Comparison of ENCODE assay signal across 8 mouse cellular contexts in genomic region chr16:29728769-29729481, GRCm38 (mm10).
DNase-seq lines count a peak whose midpoint lies in the region; ATAC-seq and TF ChIP-seq lines count a peak whose summit lies in the region.

No protein-coding gene starts in this region.

- no peak for ATAC-seq in neural tube, embryonic 15.5 days (ENCODE audit: low FRiP score)
- ATAC-seq in granulocyte monocyte progenitor cell, adult 5-6 weeks (replicated peaks; ENCODE audit: poor library complexity, severe bottlenecking), result peak; percentile 68
- ATAC-seq in kidney, postnatal 0 days (replicated peaks; ENCODE audit: low FRiP score, low read depth), result peak; percentile 60
- ATAC-seq in stomach, embryonic 16.5 days (ENCODE audit: insufficient read depth, low FRiP score), result peak; percentile 79

- TF ChIP-seq POLR2A in liver, adult 2 months (IDR thresholded peaks at IDR 0.05; ENCODE audit: extremely low read depth, insufficient read depth, low read length), result no peak

- H3K4me2 ChIP-seq in neural tube, embryonic 15.5 days, result no peak overlapping the region; the same call in 1 of the 2 replicates
- H3K4me2 ChIP-seq in kidney, postnatal 0 days (ENCODE audit: low read length), result no peak overlapping the region
- H3K4me2 ChIP-seq in stomach, embryonic 16.5 days (ENCODE audit: low read depth, low read length), result no peak overlapping the region

- TF ChIP-seq CTCF in kidney, postnatal 0 days (IDR thresholded peaks at IDR 0.05; ENCODE audit: low read depth), result peak; percentile 92
- TF ChIP-seq CTCF in liver, adult 2 months (IDR thresholded peaks at IDR 0.05; ENCODE audit: low read depth, low read length), result peak; percentile 92

- H3K4me1 ChIP-seq in neural tube, embryonic 15.5 days, result peaks cover 20% of the 10 kb centered on the region
- peaks cover 6% of the 10 kb centered on the region; the same call in 1 of the 2 replicates for H3K4me1 ChIP-seq in kidney, postnatal 0 days (replicated peaks; ENCODE audit: insufficient read depth, low read length)
- H3K4me1 ChIP-seq in liver, adult 2 months (ENCODE audit: control insufficient read depth, insufficient read depth, low read length), result no peaks in the 10 kb centered on the region
- peaks cover 6% of the 10 kb centered on the region for H3K4me1 ChIP-seq in stomach, embryonic 16.5 days (ENCODE audit: control insufficient read depth, insufficient read depth, low read length)

- H3K27me3 ChIP-seq in neural tube, embryonic 15.5 days (replicated peaks), result peaks cover 84% of the 10 kb centered on the region
- H3K27me3 ChIP-seq in kidney, postnatal 0 days (ENCODE audit: insufficient read depth, low read length), result 0 out of 2 replicates have a peak, but pooled peaks cover 8% of the 10 kb centered on the region
- H3K27me3 ChIP-seq in liver, adult 2 months (ENCODE audit: control insufficient read depth, insufficient read depth, low read length), result no peaks in the 10 kb centered on the region
- no peaks in the 10 kb centered on the region for H3K27me3 ChIP-seq in stomach, embryonic 16.5 days (ENCODE audit: control insufficient read depth, insufficient read depth, low read length)

- no peak overlapping the region for H3K4me3 ChIP-seq in neural tube, embryonic 15.5 days (replicated peaks)
- no peak overlapping the region for H3K4me3 ChIP-seq in kidney, postnatal 0 days (replicated peaks; ENCODE audit: low read depth, low read length)
- H3K4me3 ChIP-seq in liver, adult 2 months (ENCODE audit: insufficient read depth, low read depth, low read length), result no peak overlapping the region
- H3K4me3 ChIP-seq in stomach, embryonic 16.5 days (replicated peaks; ENCODE audit: low read length), result no peak overlapping the region

- H3K9me3 ChIP-seq in neural tube, embryonic 15.5 days (replicated peaks), result no peaks in the 10 kb centered on the region
- H3K9me3 ChIP-seq in kidney, postnatal 0 days (replicated peaks; ENCODE audit: low read length), result no peaks in the 10 kb centered on the region
- no peaks in the 10 kb centered on the region for H3K9me3 ChIP-seq in stomach, embryonic 16.5 days (replicated peaks; ENCODE audit: control insufficient read depth, low read length)

- H3K79me2 ChIP-seq in liver, adult 2 months (ENCODE audit: control insufficient read depth, insufficient read depth, low read length), result no peaks in the 10 kb centered on the region

- H3K27ac ChIP-seq in neural tube, embryonic 15.5 days (replicated peaks), result no peak overlapping the region
- no peak overlapping the region for H3K27ac ChIP-seq in kidney, postnatal 0 days
- H3K27ac ChIP-seq in liver, adult 2 months (replicated peaks; ENCODE audit: insufficient read depth, low read depth, low read length), result no peak overlapping the region
- H3K27ac ChIP-seq in stomach, embryonic 16.5 days (ENCODE audit: low read length), result no peak overlapping the region

- peak; percentile 91 for DNase-seq in neural tube, embryonic 10.5 days (ENCODE audit: extremely low spot score, low spot score)
- peak; percentile 83 for DNase-seq in embryo, embryonic 11 days
- peak; percentile 79 for DNase-seq in kidney, postnatal 0 days (ENCODE audit: low spot score)
- DNase-seq in liver, adult 2 months (ENCODE audit: extremely low read depth, low read depth, low spot score), result peak; percentile 47
- peak; percentile 48 to 74 for DNase-seq in natural killer cell, adult 2 months (ENCODE audit: low spot score in 2 of 2)

- H3K36me3 ChIP-seq in neural tube, embryonic 15.5 days, result no peaks in the 10 kb centered on the region
- H3K36me3 ChIP-seq in kidney, postnatal 0 days (ENCODE audit: insufficient read depth, low read length), result no peaks in the 10 kb centered on the region
- H3K36me3 ChIP-seq in liver, adult 2 months (ENCODE audit: control insufficient read depth, insufficient read depth, low read length), result no peaks in the 10 kb centered on the region
- H3K36me3 ChIP-seq in stomach, embryonic 16.5 days (ENCODE audit: control insufficient read depth, insufficient read depth, low read length), result no peaks in the 10 kb centered on the region

- H3K9ac ChIP-seq in neural tube, embryonic 15.5 days (replicated peaks), result no peak overlapping the region
- no peak overlapping the region for H3K9ac ChIP-seq in kidney, postnatal 0 days (ENCODE audit: low read depth, low read length)
- no peak overlapping the region for H3K9ac ChIP-seq in liver, adult 2 months (ENCODE audit: low read depth, low read length)
- H3K9ac ChIP-seq in stomach, embryonic 16.5 days (ENCODE audit: low read length), result no peak overlapping the region

- WGBS in neural tube, embryonic 15.5 days, result 16% methylated on average over 10 of the region's 10 CpGs
- 19% methylated on average over 10 of the region's 10 CpGs for WGBS in kidney, postnatal 0 days
- 24% methylated on average over 10 of the region's 10 CpGs for WGBS in liver, adult 2 months
- WGBS in stomach, embryonic 16.5 days, result 19% methylated on average over 10 of the region's 10 CpGs
